Mouse (Mus musculus) CH12.LX (cell line): ENCODE measurements around the gene Anxa11.
"Not testable (repeated sequence)": the region's sequence is repeated elsewhere in the genome, so short reads cannot be mapped to it uniquely, and the experiment has no call there.

Source experiments
- CTCF ChIP-seq, 2 experiments: IDR thresholded peaks in 1 of 2; conservative IDR thresholded peaks in 1 of 2; 2 replicates each; pipeline ENCODE4 v1.5.1; 2011 to 2012; ENCODE audit warnings: low read depth in 2 of 2, low read length in 2 of 2, improper control_type of control experiment in 1 of 2, inconsistent platforms in 1 of 2, mild to moderate bottlenecking in 1 of 2, moderate library complexity in 1 of 2
- NRF1 ChIP-seq: IDR thresholded peaks from 2 replicates; pipeline ENCODE4 v1.6.1; 2014; ENCODE audit warnings: low read depth, mild to moderate bottlenecking, inconsistent platforms, low read length, improper control_type of control experiment, moderate library complexity
- POLR2A ChIP-seq: IDR thresholded peaks from 2 replicates; pipeline ENCODE4 v1.6.1; 2011; ENCODE audit warnings: low read depth, mild to moderate bottlenecking, improper control_type of control experiment, low read length
- RCOR1 ChIP-seq: conservative IDR thresholded peaks from 2 replicates; pipeline ENCODE4 v1.6.1; 2012; ENCODE audit warnings: low read depth, mild to moderate bottlenecking, inconsistent platforms, low read length, improper control_type of control experiment
- SIN3A ChIP-seq: IDR thresholded peaks from 2 replicates; pipeline ENCODE4 v1.6.1; 2012; ENCODE audit warnings: low read length, improper control_type of control experiment, inconsistent platforms
- TBP ChIP-seq: conservative IDR thresholded peaks from 2 replicates; pipeline ENCODE4 v1.6.1; 2011; ENCODE audit warnings: low read depth, low read length, improper control_type of control experiment
- USF2 ChIP-seq: conservative IDR thresholded peaks from 2 replicates; pipeline ENCODE4 v1.6.1; 2011; ENCODE audit warnings: low read depth, low read length, improper control_type of control experiment
- ZKSCAN1 ChIP-seq: IDR thresholded peaks from 2 replicates; pipeline ENCODE4 v1.6.1; 2012; ENCODE audit warnings: low read depth, inconsistent platforms, low read length, improper control_type of control experiment, borderline replicate concordance
- ZMIZ1 ChIP-seq: IDR thresholded peaks from 2 replicates; pipeline ENCODE4 v1.6.1; 2012; ENCODE audit warnings: low read depth, mild to moderate bottlenecking, inconsistent platforms, low read length, improper control_type of control experiment
- ZNF384 ChIP-seq: IDR thresholded peaks from 2 replicates; pipeline ENCODE4 v1.6.1; 2012; ENCODE audit warnings: low read depth, low read length, improper control_type of control experiment, inconsistent platforms

GRCm38 (mm10) chr14:25885886-25886285, 43.9 kb downstream of the Anxa11 start:
- TF ChIP-seq POLR2A; TBP; ZMIZ1; USF2; CTCF (conservative IDR thresholded peaks at IDR 0.05 in 1 of 2, IDR thresholded peaks at IDR 0.05 in 1 of 2; ENCODE audit: low read depth in 2 of 2, low read length in 2 of 2); RCOR1; ZKSCAN1; SIN3A; NRF1; ZNF384: not testable (repeated sequence)
